Mouse (Mus musculus) embryo, embryonic 11 days (tissue): ENCODE data around the gene Adra2b.

Experiments used
- DNase-seq: peaks from one replicate; pipeline ENCODE4 v3.0.0-alpha.2; 2015

Adra2b gene

GRCm38 (mm10) chr2:127390352-127390751, 27.3 kb downstream of the Adra2b start:
- DNase-seq: no peak

- no peak for DNase-seq
These were observed 27.8 kb downstream of the Adra2b start for GRCm38 (mm10) chr2:127390846-127391245.

- DNase-seq: no peak
These were observed 28.3 kb downstream of the Adra2b start for GRCm38 (mm10) chr2:127391323-127391722.

- DNase-seq: no peak
These were observed 31.7 kb downstream of the Adra2b start for GRCm38 (mm10) chr2:127394606-127395161.

- no peak for DNase-seq
These were observed 35.7 kb downstream of the Adra2b start for GRCm38 (mm10) chr2:127398738-127399137.

GRCm38 (mm10) chr2:127411126-127411525, 48.1 kb downstream of the Adra2b start:
- no peak for DNase-seq

- DNase-seq: no peak
These were observed 52.8 kb downstream of the Adra2b start for GRCm38 (mm10) chr2:127415806-127416205.

- no peak for DNase-seq
These were observed 53.7 kb downstream of the Adra2b start for GRCm38 (mm10) chr2:127416706-127417105.
